Mouse (Mus musculus) 3T3-L1 (cell line): Measurements from ENCODE around the gene Celf2.

Experiments
- DNase-seq: peaks from one replicate; pipeline ENCODE4 v3.0.0-alpha.2; 2015; ENCODE audit warnings: low read depth, low spot score

Celf2 gene

GRCm38 (mm10) chr2:6696326-6696725, 813.0 kb downstream of the Celf2 start:
- no peak for DNase-seq

GRCm38 (mm10) chr2:6695353-6695951, 813.9 kb downstream of the Celf2 start:
- peak; percentile 51 for DNase-seq

- no peak for DNase-seq
Observed at GRCm38 (mm10) chr2:6689689-6690088, 819.7 kb downstream of the Celf2 start.

- no peak for DNase-seq
Observed at GRCm38 (mm10) chr2:6678231-6678630, 831.1 kb downstream of the Celf2 start.

- no peak for DNase-seq
Observed at GRCm38 (mm10) chr2:6677457-6677856, 831.9 kb downstream of the Celf2 start.

- DNase-seq = no peak
Observed at GRCm38 (mm10) chr2:6674401-6674800, 835.0 kb downstream of the Celf2 start.

- no peak for DNase-seq
Observed at GRCm38 (mm10) chr2:6673418-6673817, 835.9 kb downstream of the Celf2 start.

GRCm38 (mm10) chr2:6667611-6668010, 841.8 kb downstream of the Celf2 start:
- DNase-seq = no peak

- no peak for DNase-seq
Observed at GRCm38 (mm10) chr2:6659834-6660233, 849.5 kb downstream of the Celf2 start.

GRCm38 (mm10) chr2:6653719-6654118, 855.6 kb downstream of the Celf2 start:
- DNase-seq = no peak

- DNase-seq = no peak
Observed at GRCm38 (mm10) chr2:6651697-6652096, 857.7 kb downstream of the Celf2 start.

GRCm38 (mm10) chr2:6648877-6649276, 860.5 kb downstream of the Celf2 start:
- no peak for DNase-seq

GRCm38 (mm10) chr2:6647028-6647427, 862.3 kb downstream of the Celf2 start:
- no peak for DNase-seq

GRCm38 (mm10) chr2:6646325-6646724, 863.0 kb downstream of the Celf2 start:
- no peak for DNase-seq

- DNase-seq = peak; percentile 3
Observed at GRCm38 (mm10) chr2:6642222-6642850, 867.0 kb downstream of the Celf2 start.

GRCm38 (mm10) chr2:6639370-6639769, 870.0 kb downstream of the Celf2 start:
- DNase-seq = no peak

- no peak for DNase-seq
Observed at GRCm38 (mm10) chr2:6637147-6637546, 872.2 kb downstream of the Celf2 start.

GRCm38 (mm10) chr2:6634899-6635298, 874.5 kb downstream of the Celf2 start:
- DNase-seq = no peak

GRCm38 (mm10) chr2:6633115-6633514, 876.2 kb downstream of the Celf2 start:
- DNase-seq = no peak

GRCm38 (mm10) chr2:6623802-6624201, 885.6 kb downstream of the Celf2 start:
- DNase-seq = no peak

- no peak for DNase-seq
Observed at GRCm38 (mm10) chr2:6622082-6622481, 887.3 kb downstream of the Celf2 start.

GRCm38 (mm10) chr2:6618856-6619255, 890.5 kb downstream of the Celf2 start:
- no peak for DNase-seq

- no peak for DNase-seq
Observed at GRCm38 (mm10) chr2:6618450-6618849, 890.9 kb downstream of the Celf2 start.

GRCm38 (mm10) chr2:6604347-6604746, 905.0 kb downstream of the Celf2 start:
- no peak for DNase-seq
